Mouse (Mus musculus): ENCODE data around the gene Socs7.

Socs7 gene

GRCm38 (mm10) chr11:97387811-97388210 is 25.5 kb downstream of the Socs7 start:
- no peak for DNase-seq (ENCODE audit: low read depth, low spot score)

GRCm38 (mm10) chr11:97389127-97389526 is 26.8 kb downstream of the Socs7 start:
- DNase-seq (ENCODE audit: low read depth, low spot score) = no peak

- DNase-seq (ENCODE audit: low read depth, low spot score) = no peak
Measured at GRCm38 (mm10) chr11:97393658-97394057, 31.3 kb downstream of the Socs7 start.

GRCm38 (mm10) chr11:97394146-97394545 is 31.8 kb downstream of the Socs7 start:
- no peak for DNase-seq (ENCODE audit: low read depth, low spot score)

DNA sequence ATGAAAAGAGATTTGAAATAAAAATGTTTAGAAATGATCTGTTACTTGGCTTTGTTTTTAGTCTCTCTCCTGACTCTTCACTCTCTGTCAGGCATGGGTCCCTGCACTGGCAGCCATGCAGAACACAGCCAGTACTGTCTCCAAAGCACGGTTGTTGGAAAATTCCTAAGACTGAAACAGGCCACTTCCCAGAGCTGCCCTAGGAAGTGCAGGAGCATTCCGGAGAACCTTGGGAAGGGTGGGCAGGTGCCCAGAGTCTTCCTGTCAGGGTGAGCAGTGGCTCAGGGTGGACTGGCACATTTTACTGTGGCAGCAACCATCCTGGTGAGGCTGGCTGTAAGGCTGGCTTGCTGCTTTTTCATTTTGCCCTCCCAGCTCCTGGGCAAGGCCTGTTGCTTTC is 36.2 kb downstream of the Socs7 start:
- no peak for DNase-seq (ENCODE audit: low read depth, low spot score)

- DNase-seq (ENCODE audit: low read depth, low spot score) = peak; percentile 79
Measured at GRCm38 (mm10) chr11:97399958-97400710, 37.8 kb downstream of the Socs7 start.

DNA sequence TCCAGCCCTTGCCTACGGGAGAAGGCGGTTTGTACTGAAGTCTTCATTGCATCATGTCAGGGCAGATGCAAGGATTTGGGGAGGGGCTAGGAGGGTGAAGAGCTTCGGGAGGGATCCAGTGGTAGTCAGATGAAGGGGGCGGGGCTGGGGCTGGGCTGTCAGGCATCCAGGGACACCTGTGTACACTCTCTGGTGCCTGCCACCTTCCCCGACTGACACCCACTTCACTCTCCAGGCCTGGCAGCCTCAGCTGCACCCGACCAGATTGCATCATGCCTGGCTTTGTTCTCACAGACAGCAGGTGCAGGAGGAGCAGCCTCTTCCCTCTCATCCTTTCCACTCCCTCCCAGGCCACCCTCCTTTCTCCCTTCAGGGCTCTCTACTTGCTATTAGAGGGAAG is 38.7 kb downstream of the Socs7 start:
- DNase-seq (ENCODE audit: low read depth, low spot score) = no peak

DNA sequence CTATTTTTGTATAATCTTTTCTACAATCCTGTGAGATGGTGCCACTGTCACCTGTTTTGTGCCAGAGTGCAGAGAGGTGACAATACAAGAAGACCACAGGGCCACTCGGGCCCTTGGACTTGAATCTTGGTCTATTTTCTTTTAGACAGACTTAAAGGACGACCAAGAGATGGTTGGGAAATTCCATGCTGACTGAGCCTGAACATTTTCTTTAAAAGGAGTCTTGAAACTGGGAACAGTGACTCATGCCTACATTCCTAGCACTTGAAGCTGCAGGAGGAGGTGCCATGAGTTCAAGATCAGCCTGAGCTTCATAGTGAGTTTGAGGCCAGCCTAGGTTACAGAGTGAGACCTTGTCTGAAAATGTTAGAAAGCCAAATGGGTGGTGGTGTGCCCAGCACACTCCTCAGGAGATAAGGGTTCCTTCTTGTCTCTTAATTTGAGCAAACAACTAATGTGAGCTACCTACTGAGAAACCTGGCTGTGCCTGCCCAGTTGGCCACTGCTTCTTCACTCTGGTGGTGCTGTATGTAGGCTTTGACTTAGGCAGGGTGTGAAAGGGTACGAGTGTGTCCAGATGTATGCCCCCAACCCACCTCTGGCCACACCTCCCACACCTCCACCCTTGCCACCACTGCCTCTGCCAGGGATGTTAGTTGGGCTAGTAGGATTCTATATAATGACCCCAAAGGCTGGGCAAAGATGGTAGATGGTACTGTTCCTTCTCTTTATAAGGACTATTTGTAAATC is 39.5 kb downstream of the Socs7 start:
- no peak for DNase-seq (ENCODE audit: low read depth, low spot score)

DNA sequence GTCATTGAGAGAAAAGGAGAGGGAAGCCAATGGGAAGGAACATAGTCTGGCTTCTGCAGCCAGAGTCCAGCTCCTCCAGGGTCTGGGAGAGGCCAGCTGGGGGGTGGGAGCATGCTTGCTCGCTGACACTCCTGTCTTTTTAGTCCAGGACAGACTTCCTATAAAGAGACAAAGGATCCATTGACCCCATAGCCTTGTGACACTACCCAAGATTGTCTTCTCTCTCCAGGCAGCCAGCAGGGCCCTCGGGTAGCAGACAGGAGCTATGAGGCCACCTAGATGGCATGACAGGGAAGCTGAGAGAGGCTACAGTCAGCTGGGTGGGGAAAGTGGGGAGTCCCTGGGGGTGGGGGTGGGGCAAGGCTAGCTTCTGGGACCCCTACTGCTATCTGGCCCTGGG is 40.4 kb downstream of the Socs7 start:
- DNase-seq (ENCODE audit: low read depth, low spot score) = no peak

DNA sequence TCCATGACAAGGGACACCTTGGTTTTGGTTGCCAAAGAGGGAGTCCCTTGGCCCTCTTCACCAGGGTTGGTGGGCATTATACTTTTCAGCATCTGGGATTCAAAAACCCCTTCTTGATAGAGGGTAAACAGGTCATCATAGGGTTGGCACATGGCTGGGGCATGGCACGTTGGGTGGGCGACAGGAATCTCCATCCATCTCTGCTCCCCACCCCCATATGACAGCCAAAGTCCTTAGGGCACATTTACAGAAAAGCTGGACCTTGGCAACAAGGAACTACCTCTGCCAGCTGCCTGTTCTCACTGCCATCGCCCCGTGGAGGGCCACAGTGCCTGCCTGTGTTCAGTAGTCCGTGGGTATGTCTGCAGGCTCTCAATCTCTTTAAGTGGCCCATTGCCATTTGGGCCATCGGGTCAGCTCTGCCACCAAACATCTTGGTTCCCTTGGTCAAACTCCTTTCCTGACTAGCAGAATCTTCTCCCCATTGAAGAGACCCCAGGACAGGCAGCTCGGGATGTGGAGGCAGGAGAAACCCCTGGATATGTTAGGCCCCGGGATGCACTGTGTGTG is 41.3 kb downstream of the Socs7 start:
- DNase-seq (ENCODE audit: low read depth, low spot score) = no peak

DNA sequence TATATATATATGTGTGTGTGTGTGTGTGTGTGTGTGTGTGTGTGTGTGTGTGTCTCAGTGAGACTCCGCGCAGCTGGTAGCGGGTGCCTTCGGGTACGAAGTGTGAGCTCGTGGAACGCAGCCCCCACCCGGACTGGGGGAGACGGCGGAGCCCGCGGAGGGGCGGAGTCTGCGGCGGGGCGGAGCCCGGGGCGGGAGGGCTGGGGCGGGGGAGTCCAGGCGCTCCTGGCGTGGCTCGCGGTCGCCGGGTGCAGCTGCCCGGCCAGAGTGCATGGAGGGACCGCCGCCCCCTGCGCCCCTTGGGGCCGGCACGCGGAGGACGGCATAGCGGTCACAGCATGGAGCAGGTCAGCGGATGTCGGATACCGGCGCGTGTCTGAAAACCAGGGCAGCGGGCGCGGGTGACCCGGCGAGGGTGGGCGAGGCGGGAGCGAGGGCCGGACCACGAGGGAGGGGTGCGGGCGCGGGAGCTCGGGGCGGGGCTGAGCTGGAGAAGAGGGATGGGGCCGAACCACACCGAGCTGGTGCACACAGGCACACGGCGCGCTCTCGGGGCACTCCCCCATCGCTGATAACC is 41.9 kb downstream of the Socs7 start:
- DNase-seq (ENCODE audit: low read depth, low spot score) = no peak

GRCm38 (mm10) chr11:97404761-97405190 is 42.4 kb downstream of the Socs7 start:
- no peak for DNase-seq (ENCODE audit: low read depth, low spot score)

GRCm38 (mm10) chr11:97406094-97406951 is 44.0 kb downstream of the Socs7 start:
- DNase-seq (ENCODE audit: low read depth, low spot score) = no peak

- no peak for DNase-seq (ENCODE audit: low read depth, low spot score)
Measured at GRCm38 (mm10) chr11:97407456-97407855, 45.1 kb downstream of the Socs7 start.

DNA sequence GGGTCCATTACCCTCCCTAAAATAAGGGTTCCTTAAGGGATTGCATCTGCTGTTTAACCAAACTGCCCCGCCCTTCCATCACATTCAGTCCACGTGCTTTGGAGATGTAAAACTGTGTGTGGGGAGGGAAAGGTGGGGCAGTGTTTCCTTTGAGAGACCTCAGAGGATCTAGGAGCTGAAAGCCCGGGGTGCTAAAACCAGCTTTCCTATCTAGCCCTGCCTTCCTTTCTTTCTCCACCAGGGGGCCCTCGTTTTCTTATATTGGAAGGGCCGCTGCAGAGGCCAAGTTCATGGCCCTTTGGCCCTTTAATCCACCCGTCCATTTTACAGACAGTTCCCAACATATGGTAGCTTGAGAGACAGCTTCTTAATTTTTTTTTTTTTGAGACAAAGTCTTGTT is 45.8 kb downstream of the Socs7 start:
- DNase-seq (ENCODE audit: low read depth, low spot score) = no peak

- no peak for DNase-seq (ENCODE audit: low read depth, low spot score)
Measured at GRCm38 (mm10) chr11:97410958-97411357, 48.6 kb downstream of the Socs7 start.

DNA sequence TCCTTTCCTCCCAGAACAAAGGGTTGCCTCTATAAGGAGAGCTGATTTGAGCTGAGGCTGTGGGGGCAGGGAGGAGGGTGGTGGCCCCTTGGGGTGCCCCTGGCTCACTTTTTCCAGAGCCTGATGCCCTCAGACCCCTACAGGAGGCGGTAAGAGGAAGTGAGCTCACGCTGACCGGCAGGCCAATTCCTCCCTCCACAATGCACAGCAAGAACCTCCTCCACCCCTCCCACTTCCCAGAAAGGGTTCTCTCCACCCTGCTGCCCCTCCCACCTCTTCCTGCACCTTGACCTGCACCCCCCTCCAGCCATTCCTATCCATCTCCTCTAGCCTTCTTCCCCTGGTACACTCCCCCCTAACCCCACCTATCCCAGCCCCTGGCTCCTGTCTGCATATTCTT is 49.8 kb downstream of the Socs7 start:
- DNase-seq (ENCODE audit: low read depth, low spot score) = no peak

DNA sequence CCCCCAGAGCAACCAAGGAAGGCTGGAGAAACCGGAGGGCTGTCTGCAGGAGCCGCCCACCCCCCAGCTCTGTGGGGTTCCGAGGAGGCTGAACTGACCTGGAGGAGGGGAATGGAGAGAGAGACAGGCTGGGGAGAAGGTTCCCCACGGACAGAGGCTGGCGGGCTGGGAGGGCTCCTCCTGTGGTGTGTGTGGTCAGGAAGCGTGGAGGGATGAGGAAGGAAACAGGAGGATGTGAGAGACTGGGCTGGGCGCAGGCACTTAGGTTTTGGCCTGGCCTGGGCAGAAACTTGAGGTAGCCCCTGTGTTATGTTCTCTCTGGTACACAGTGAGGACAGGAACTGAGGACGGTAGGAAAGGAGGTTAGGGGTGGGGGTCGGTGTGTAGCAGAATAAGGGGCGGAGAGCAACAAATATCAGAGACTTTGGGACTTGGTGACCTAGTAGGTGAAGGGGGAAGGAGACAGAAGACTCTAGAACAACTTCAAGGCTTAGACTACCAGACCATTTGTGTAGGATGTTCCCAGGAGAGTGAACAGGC is 50.5 kb downstream of the Socs7 start:
- no peak for DNase-seq (ENCODE audit: low read depth, low spot score)

DNA sequence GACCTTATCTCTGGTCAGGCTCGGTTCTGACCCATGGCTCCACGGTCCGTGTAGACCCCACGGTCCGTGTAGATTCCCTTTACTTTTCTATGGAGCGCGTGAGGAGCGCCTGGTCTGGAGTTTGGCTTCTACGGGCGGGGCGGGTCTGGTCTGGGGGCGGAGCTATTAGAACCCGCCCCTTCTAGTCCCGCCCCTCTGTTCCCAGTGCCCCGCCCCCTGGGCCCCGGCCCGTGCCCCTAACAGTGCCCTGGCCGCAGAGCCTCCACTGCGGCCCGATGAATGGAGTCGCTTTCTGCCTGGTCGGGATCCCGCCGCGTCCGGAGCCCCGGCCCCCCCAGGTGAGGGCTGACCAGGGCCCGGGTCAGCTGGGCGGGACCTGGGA is 53.0 kb downstream of the Socs7 start, which contains the start of gene Arhgap23:
TSS of gene Arhgap23 (plus strand) at position 204 of the 382 bp plus-strand sequence.
- no peak for DNase-seq (ENCODE audit: low read depth, low spot score)

- DNase-seq (ENCODE audit: low read depth, low spot score) = no peak
Measured at GRCm38 (mm10) chr11:97415712-97416636, 53.6 kb downstream of the Socs7 start.

Measured in embryo, embryonic 11.5 days (tissue).